ENCODE assay signal across 10 mouse cellular contexts in the genomic region with DNA sequence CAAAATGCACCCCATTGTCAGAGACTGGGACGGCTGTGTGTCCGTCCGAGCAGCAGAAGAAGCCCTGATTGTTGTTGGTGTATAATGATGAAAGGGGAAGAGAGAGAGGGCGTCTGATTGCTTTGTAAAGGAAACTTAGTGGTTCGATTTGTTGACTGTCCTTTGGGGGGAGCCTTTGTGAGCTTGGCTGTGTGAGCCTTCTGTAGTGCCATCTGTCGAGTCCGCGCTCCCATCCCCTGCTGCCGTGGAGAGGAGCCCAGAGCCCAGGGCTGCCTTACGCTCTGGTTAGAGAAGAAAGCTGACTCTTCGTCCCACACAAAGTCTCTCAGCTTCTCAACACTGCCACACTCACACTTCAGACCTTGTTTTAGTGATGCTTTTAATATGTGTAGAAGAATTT. TPM values are rescaled to one million over a fixed set of nuclear protein-coding genes. Genes with fewer than 3 reads are reported as not detected.
A peak's percentile ranks its signal among the peaks of the same experiment; 100 is the strongest.
DNase-seq lines count a peak whose midpoint lies in the region; ATAC-seq and TF ChIP-seq lines count a peak whose summit lies in the region.
"Had no signal": no experiment of that assay in that cellular context is flagged by ENCODE, and none has a peak within 500 bp of the region (broad histone marks: within the 10 kb centered on the region; RNA-seq: fewer than 3 reads in every experiment).

No protein-coding gene starts in this region.

- H3K4me2 ChIP-seq in forebrain, postnatal 0 days (ENCODE audit: low read depth) = no peak overlapping the region
- H3K4me2 ChIP-seq in neural tube, embryonic 13.5 days = no peak overlapping the region
- no peak overlapping the region for H3K4me2 ChIP-seq in intestine, postnatal 0 days (replicated peaks; ENCODE audit: low read depth)

- H3K27me3 ChIP-seq in forebrain, postnatal 0 days (ENCODE audit: insufficient read depth, low read length) = no peaks in the 10 kb centered on the region
- no peaks in the 10 kb centered on the region for H3K27me3 ChIP-seq in neural tube, embryonic 13.5 days
- no peaks in the 10 kb centered on the region for H3K27me3 ChIP-seq in intestine, postnatal 0 days (replicated peaks; ENCODE audit: control insufficient read depth, insufficient read depth, low read length)

- H3K27ac ChIP-seq in forebrain, postnatal 0 days (ENCODE audit: low read depth, low read length) = peak overlapping the region; percentile 47; the same call in 1 of the 2 replicates
- H3K27ac ChIP-seq in neural tube, embryonic 13.5 days (replicated peaks) = peak overlapping the region; percentile 75
- H3K27ac ChIP-seq in intestine, postnatal 0 days (ENCODE audit: low read depth, low read length) = no peak overlapping the region

- ATAC-seq in forebrain, postnatal 0 days = peak; percentile 83
- ATAC-seq in neural tube, embryonic 13.5 days (ENCODE audit: low read depth) = peak; percentile 48; the same call in 1 of the 2 replicates
- ATAC-seq in intestine, postnatal 0 days = no peak

- H3K4me3 ChIP-seq in forebrain, postnatal 0 days (ENCODE audit: low read depth, low read length) = no peak overlapping the region
- H3K4me3 ChIP-seq in neural tube, embryonic 13.5 days = no peak overlapping the region
- no peak overlapping the region for H3K4me3 ChIP-seq in intestine, postnatal 0 days (ENCODE audit: low read depth, low read length)

- peak; percentile 85 for DNase-seq in cerebellum, adult 11-12 months
- peak; percentile 70 for DNase-seq in forebrain, postnatal 0 days
- DNase-seq in layer of hippocampus, postnatal 14 days (ENCODE audit: low spot score in 2 of 2) = peak; percentile 62 to 72
- no peak for DNase-seq in c-Kit-positive CD71-positive TER-119-positive erythroid progenitor cells, embryonic 14.5 days (ENCODE audit: low spot score)
- no peak for DNase-seq in adrenal gland, postnatal 14 days
- no peak for DNase-seq in MN1 (ENCODE audit: low spot score)
- DNase-seq: heart, adult 11 months had no signal

- H3K9me3 ChIP-seq in forebrain, postnatal 0 days (ENCODE audit: low read length) = no peaks in the 10 kb centered on the region
- no peaks in the 10 kb centered on the region for H3K9me3 ChIP-seq in neural tube, embryonic 13.5 days
- no peaks in the 10 kb centered on the region for H3K9me3 ChIP-seq in intestine, postnatal 0 days (ENCODE audit: control insufficient read depth)

- peak; percentile 28; the same call in 1 of the 2 replicates for TF ChIP-seq CTCF in forebrain, postnatal 0 days (IDR thresholded peaks at IDR 0.05; ENCODE audit: low read depth)
- no peak for TF ChIP-seq CTCF in intestine, postnatal 0 days (IDR thresholded peaks at IDR 0.05; ENCODE audit: low read depth)

- WGBS in forebrain, postnatal 0 days = 11% methylated on average over 11 of the region's 11 CpGs
- 18% methylated on average over 11 of the region's 11 CpGs for WGBS in neural tube, embryonic 13.5 days
- WGBS in intestine, postnatal 0 days = 85% methylated on average over 11 of the region's 11 CpGs

- no peak overlapping the region for H3K9ac ChIP-seq in forebrain, postnatal 0 days
- H3K9ac ChIP-seq in neural tube, embryonic 13.5 days = no peak overlapping the region
- no peak overlapping the region for H3K9ac ChIP-seq in intestine, postnatal 0 days (ENCODE audit: low read depth, low read length)

- 0 out of 2 replicates have a peak, but pooled peaks cover 4% of the 10 kb centered on the region for H3K4me1 ChIP-seq in forebrain, postnatal 0 days (ENCODE audit: insufficient read depth)
- H3K4me1 ChIP-seq in neural tube, embryonic 13.5 days (replicated peaks) = peaks cover 51% of the 10 kb centered on the region
- H3K4me1 ChIP-seq in intestine, postnatal 0 days (replicated peaks; ENCODE audit: control insufficient read depth, insufficient read depth, low read length) = peaks cover 19% of the 10 kb centered on the region

- peaks cover 54% of the 10 kb centered on the region for H3K36me3 ChIP-seq in forebrain, postnatal 0 days (ENCODE audit: insufficient read depth)
- H3K36me3 ChIP-seq in neural tube, embryonic 13.5 days = peaks cover 89% of the 10 kb centered on the region
- H3K36me3 ChIP-seq in intestine, postnatal 0 days (ENCODE audit: control insufficient read depth, insufficient read depth) = peaks cover 46% of the 10 kb centered on the region

RNA-seq across cellular contexts. Expression of gene Trit1, which starts 36.8 kb away (rescaled TPM):
- total RNA-seq in forebrain, postnatal 0 days (2014; rRNA removed) = 22.8 and 23.7 TPM in 2 replicates
- polyA plus RNA-seq in forebrain, postnatal 0 days (2015; fragmentation: Nextera tagmentation; extraction: Ambion mirVana) = 20.4 and 22.1 TPM in 2 replicates
- total RNA-seq in layer of hippocampus, postnatal 14 days (2021) = 10 to 100 TPM; 25.2 to 27.6 TPM
- 23.0 and 27.2 TPM in 2 replicates for polyA plus RNA-seq in neural tube, embryonic 13.5 days (2015; fragmentation: Nextera tagmentation; extraction: Ambion mirVana)
- total RNA-seq in adrenal gland, postnatal 14 days (2021) = 19.0 and 25.7 TPM in 2 replicates
- polyA plus RNA-seq in intestine, postnatal 0 days (2015; fragmentation: Nextera tagmentation; extraction: Ambion mirVana) = 5.6 and 5.8 TPM in 2 replicates

RNA-seq across cellular contexts. Expression of gene Bmp8b, which starts 51.8 kb away (rescaled TPM):
- 0.31 and 0.62 TPM in 2 replicates for total RNA-seq in forebrain, postnatal 0 days (2014; rRNA removed)
- 0.15 and 0.40 TPM in 2 replicates for polyA plus RNA-seq in forebrain, postnatal 0 days (2015; fragmentation: Nextera tagmentation; extraction: Ambion mirVana)
- total RNA-seq in layer of hippocampus, postnatal 14 days (2021) = under 1 TPM; 0.62 to 0.86 TPM
- polyA plus RNA-seq in neural tube, embryonic 13.5 days (2015; fragmentation: Nextera tagmentation; extraction: Ambion mirVana) = 0.14 and 0.18 TPM in 2 replicates
- not detected in 2 replicates for total RNA-seq in adrenal gland, postnatal 14 days (2021)
- polyA plus RNA-seq in intestine, postnatal 0 days (2015; fragmentation: Nextera tagmentation; extraction: Ambion mirVana) = 0.30 and 0.41 TPM in 2 replicates
- total RNA-seq: neutrophil, adult 5-6 weeks had no signal

RNA-seq across cellular contexts. Expression of gene Mycl, which starts 57.7 kb away (rescaled TPM):
- 106 and 113 TPM in 2 replicates for total RNA-seq in forebrain, postnatal 0 days (2014; rRNA removed)
- polyA plus RNA-seq in forebrain, postnatal 0 days (2015; fragmentation: Nextera tagmentation; extraction: Ambion mirVana) = 65.9 and 67.6 TPM in 2 replicates
- 10 to 100 TPM; 41.7 to 47.2 TPM for total RNA-seq in layer of hippocampus, postnatal 14 days (2021)
- 59.6 and 61.3 TPM in 2 replicates for polyA plus RNA-seq in neural tube, embryonic 13.5 days (2015; fragmentation: Nextera tagmentation; extraction: Ambion mirVana)
- 2.3 and 3.5 TPM in 2 replicates for total RNA-seq in adrenal gland, postnatal 14 days (2021)
- polyA plus RNA-seq in intestine, postnatal 0 days (2015; fragmentation: Nextera tagmentation; extraction: Ambion mirVana) = 2.5 and 2.9 TPM in 2 replicates

Comparison
In these comparisons a context has a peak if more than half of its experiments do, and no peak if none do; other contexts are left out.
1. DNase-seq: peak in cerebellum, adult 11-12 months (single experiment), forebrain, postnatal 0 days (single experiment) and layer of hippocampus, postnatal 14 days (2 of 2); none in c-Kit-positive CD71-positive TER-119-positive erythroid progenitor cells, embryonic 14.5 days (single experiment), adrenal gland, postnatal 14 days (single experiment) and MN1 (single experiment).